Mouse (Mus musculus): Measurements from ENCODE around the gene Tbc1d15. TPM values are rescaled to one million over a fixed set of nuclear protein-coding genes. Genes with fewer than 3 reads are reported as not detected.

Gene Tbc1d15
- 27.1 and 31.0 TPM in 2 replicates for polyA plus RNA-seq (2015; fragmentation: Nextera tagmentation; extraction: Ambion mirVana)

GRCm38 (mm10) chr10:115251088-115251934 is at the start of gene Tbc1d15:
Gene Tbc1d15, minus strand, starts transcription at chr10:115251467.
- Histone ChIP-seq H3K36me3 (no peaks in the 10 kb centered on the region), H3K4me2 (peak within 1 kb of the TSS; percentile 70), H3K27me3 (replicated peaks) (no peaks in the 10 kb centered on the region), H3K4me3 (replicated peaks) (peak within 1 kb of the TSS; percentile 85), H3K9me3 (replicated peaks) (no peaks in the 10 kb centered on the region), H3K4me1 (peaks cover 29% of the 10 kb centered on the region), H3K27ac (replicated peaks) (peak within 1 kb of the TSS; percentile 74), H3K9ac (replicated peaks) (peak within 1 kb of the TSS; percentile 81)
- peak; percentile 98 for ATAC-seq (ENCODE audit: low FRiP score)
- WGBS = under 1% methylated on average over 66 of the region's 67 CpGs

- 95% methylated on average over 4 of the region's 4 CpGs for WGBS
- no peak overlapping the region for H3K4me2 ChIP-seq
- no peak overlapping the region for H3K9ac ChIP-seq (replicated peaks)
- H3K4me1 ChIP-seq = no peaks in the 10 kb centered on the region
- peaks cover 32% of the 10 kb centered on the region for H3K36me3 ChIP-seq
- H3K4me3 ChIP-seq (replicated peaks) = no peak overlapping the region
- no peaks in the 10 kb centered on the region for H3K27me3 ChIP-seq (replicated peaks)
- no peak overlapping the region for H3K27ac ChIP-seq (replicated peaks)
- no peaks in the 10 kb centered on the region for H3K9me3 ChIP-seq (replicated peaks)
- no peak for ATAC-seq (ENCODE audit: low FRiP score)
Measured at GRCm38 (mm10) chr10:115298683-115299082, 47.4 kb upstream of the Tbc1d15 start.

GRCm38 (mm10) chr10:115297582-115297981 is 46.3 kb upstream of the Tbc1d15 start:
- no peaks in the 10 kb centered on the region for H3K9me3 ChIP-seq (replicated peaks)
- H3K27me3 ChIP-seq (replicated peaks) = no peaks in the 10 kb centered on the region
- peaks cover 43% of the 10 kb centered on the region for H3K36me3 ChIP-seq
- H3K4me1 ChIP-seq = no peaks in the 10 kb centered on the region
- ATAC-seq (ENCODE audit: low FRiP score) = no peak
- H3K4me2 ChIP-seq = no peak overlapping the region
- WGBS = 88% methylated on average over 5 of the region's 5 CpGs
- no peak overlapping the region for H3K27ac ChIP-seq (replicated peaks)
- H3K9ac ChIP-seq (replicated peaks) = no peak overlapping the region
- H3K4me3 ChIP-seq (replicated peaks) = no peak overlapping the region

GRCm38 (mm10) chr10:115296401-115296935 is 45.2 kb upstream of the Tbc1d15 start:
- ATAC-seq (ENCODE audit: low FRiP score) = no peak
- Histone ChIP-seq H3K4me3 (replicated peaks) (no peak overlapping the region), H3K9ac (replicated peaks) (no peak overlapping the region), H3K4me1 (no peaks in the 10 kb centered on the region), H3K36me3 (peaks cover 48% of the 10 kb centered on the region), H3K9me3 (replicated peaks) (no peaks in the 10 kb centered on the region), H3K4me2 (no peak overlapping the region), H3K27ac (replicated peaks) (no peak overlapping the region), H3K27me3 (replicated peaks) (no peaks in the 10 kb centered on the region)
- WGBS = 86% methylated on average over 9 of the region's 9 CpGs

- no peaks in the 10 kb centered on the region for H3K4me1 ChIP-seq
- peaks cover 51% of the 10 kb centered on the region for H3K36me3 ChIP-seq
- ATAC-seq (ENCODE audit: low FRiP score) = no peak
- H3K27ac ChIP-seq (replicated peaks) = no peak overlapping the region
- H3K9ac ChIP-seq (replicated peaks) = no peak overlapping the region
- no peak overlapping the region for H3K4me2 ChIP-seq
- H3K9me3 ChIP-seq (replicated peaks) = no peaks in the 10 kb centered on the region
- 94% methylated on average over 3 of the region's 3 CpGs for WGBS
- no peak overlapping the region for H3K4me3 ChIP-seq (replicated peaks)
- no peaks in the 10 kb centered on the region for H3K27me3 ChIP-seq (replicated peaks)
Measured at GRCm38 (mm10) chr10:115295162-115295561, 43.9 kb upstream of the Tbc1d15 start.

- WGBS = 82% methylated on average over 7 of the region's 7 CpGs
- no peaks in the 10 kb centered on the region for H3K27me3 ChIP-seq (replicated peaks)
- no peaks in the 10 kb centered on the region for H3K4me1 ChIP-seq
- ATAC-seq (ENCODE audit: low FRiP score) = no peak
- no peak overlapping the region for H3K9ac ChIP-seq (replicated peaks)
- no peak overlapping the region for H3K4me2 ChIP-seq
- no peak overlapping the region for H3K27ac ChIP-seq (replicated peaks)
- peaks cover 47% of the 10 kb centered on the region for H3K36me3 ChIP-seq
- H3K9me3 ChIP-seq (replicated peaks) = no peaks in the 10 kb centered on the region
- no peak overlapping the region for H3K4me3 ChIP-seq (replicated peaks)
Measured at GRCm38 (mm10) chr10:115294715-115295114, 43.4 kb upstream of the Tbc1d15 start.

- ATAC-seq (ENCODE audit: low FRiP score) = no peak
- H3K27ac ChIP-seq (replicated peaks) = no peak overlapping the region
- H3K4me2 ChIP-seq = no peak overlapping the region
- no peak overlapping the region for H3K4me3 ChIP-seq (replicated peaks)
- 89% methylated on average over 7 of the region's 7 CpGs for WGBS
- peaks cover 44% of the 10 kb centered on the region for H3K36me3 ChIP-seq
- H3K4me1 ChIP-seq = no peaks in the 10 kb centered on the region
- no peak overlapping the region for H3K9ac ChIP-seq (replicated peaks)
- no peaks in the 10 kb centered on the region for H3K27me3 ChIP-seq (replicated peaks)
- no peaks in the 10 kb centered on the region for H3K9me3 ChIP-seq (replicated peaks)
Measured at GRCm38 (mm10) chr10:115293946-115294345, 42.7 kb upstream of the Tbc1d15 start.

GRCm38 (mm10) chr10:115290671-115291070 is 39.4 kb upstream of the Tbc1d15 start:
- no peak for ATAC-seq (ENCODE audit: low FRiP score)

GRCm38 (mm10) chr10:115288856-115289255 is 37.6 kb upstream of the Tbc1d15 start:
- H3K9ac ChIP-seq (replicated peaks) = no peak overlapping the region
- no peak overlapping the region for H3K4me3 ChIP-seq (replicated peaks)
- peaks cover 45% of the 10 kb centered on the region for H3K36me3 ChIP-seq
- H3K4me1 ChIP-seq = no peaks in the 10 kb centered on the region
- 91% methylated on average over 8 of the region's 8 CpGs for WGBS
- H3K9me3 ChIP-seq (replicated peaks) = no peaks in the 10 kb centered on the region
- no peak overlapping the region for H3K27ac ChIP-seq (replicated peaks)
- ATAC-seq (ENCODE audit: low FRiP score) = no peak
- no peaks in the 10 kb centered on the region for H3K27me3 ChIP-seq (replicated peaks)
- no peak overlapping the region for H3K4me2 ChIP-seq

More at GRCm38 (mm10) chr10:115290671-115291070, 39.4 kb upstream of the Tbc1d15 start:
- Histone ChIP-seq H3K9me3 (replicated peaks) (no peaks in the 10 kb centered on the region), H3K4me1 (no peaks in the 10 kb centered on the region), H3K9ac (replicated peaks) (no peak overlapping the region), H3K4me2 (no peak overlapping the region), H3K27ac (replicated peaks) (no peak overlapping the region), H3K4me3 (replicated peaks) (no peak overlapping the region), H3K36me3 (peaks cover 57% of the 10 kb centered on the region), H3K27me3 (replicated peaks) (no peaks in the 10 kb centered on the region)
- WGBS = 97% methylated on average over 9 of the region's 9 CpGs

- Histone ChIP-seq H3K4me3 (replicated peaks) (no peak overlapping the region), H3K9ac (replicated peaks) (no peak overlapping the region), H3K36me3 (peaks cover 16% of the 10 kb centered on the region), H3K4me1 (no peaks in the 10 kb centered on the region), H3K27me3 (replicated peaks) (no peaks in the 10 kb centered on the region), H3K27ac (replicated peaks) (no peak overlapping the region), H3K9me3 (replicated peaks) (no peaks in the 10 kb centered on the region), H3K4me2 (no peak overlapping the region)
- WGBS = 82% methylated on average over 10 of the region's 10 CpGs
- no peak for ATAC-seq (ENCODE audit: low FRiP score)
Measured at GRCm38 (mm10) chr10:115284170-115284569, 32.9 kb upstream of the Tbc1d15 start.

- H3K36me3 ChIP-seq = peaks cover 2% of the 10 kb centered on the region
- ATAC-seq (ENCODE audit: low FRiP score) = no peak
- no peak overlapping the region for H3K4me3 ChIP-seq (replicated peaks)
- H3K27me3 ChIP-seq (replicated peaks) = no peaks in the 10 kb centered on the region
- H3K9ac ChIP-seq (replicated peaks) = no peak overlapping the region
- no peaks in the 10 kb centered on the region for H3K9me3 ChIP-seq (replicated peaks)
- H3K27ac ChIP-seq (replicated peaks) = no peak overlapping the region
- H3K4me2 ChIP-seq = no peak overlapping the region
- WGBS = 92% methylated on average over 10 of the region's 10 CpGs
- H3K4me1 ChIP-seq = no peaks in the 10 kb centered on the region
Measured at GRCm38 (mm10) chr10:115281381-115281780, 30.1 kb upstream of the Tbc1d15 start.

GRCm38 (mm10) chr10:115271649-115272048 is 20.4 kb upstream of the Tbc1d15 start:
- ATAC-seq (ENCODE audit: low FRiP score) = no peak
- no peak overlapping the region for H3K4me2 ChIP-seq
- H3K36me3 ChIP-seq = no peaks in the 10 kb centered on the region
- WGBS = 59% methylated on average over 5 of the region's 5 CpGs
- H3K4me3 ChIP-seq (replicated peaks) = no peak overlapping the region
- no peak overlapping the region for H3K27ac ChIP-seq (replicated peaks)
- H3K9ac ChIP-seq (replicated peaks) = no peak overlapping the region
- no peaks in the 10 kb centered on the region for H3K4me1 ChIP-seq
- H3K27me3 ChIP-seq (replicated peaks) = no peaks in the 10 kb centered on the region
- no peaks in the 10 kb centered on the region for H3K9me3 ChIP-seq (replicated peaks)

Data from neural tube, embryonic 15.5 days (tissue).